Mouse (Mus musculus) forebrain, postnatal 0 days (tissue): ENCODE data around the gene Mfsd5. TPM values are rescaled to one million over a fixed set of nuclear protein-coding genes. Genes with fewer than 3 reads are reported as not detected.

Source experiments
- ATAC-seq: fragments of 200-750 bp; cut with Nextera tagmentation; 2 replicates; pipeline ENCODE4 v1.8.0; 2017; ENCODE audit warnings: mild to moderate bottlenecking, moderate library complexity
- DNase-seq: peaks from one replicate; pipeline ENCODE4 v3.0.0-alpha.2; 2015
- H3K27ac ChIP-seq: fragments of 300-500 bp; sonication (generic); 2 replicates; pipeline ENCODE4 v1.5.1; 2014; ENCODE audit warnings: low read depth, mild to moderate bottlenecking, antibody characterized with exemption, low read length, moderate library complexity, mixed read lengths
- H3K27me3 ChIP-seq: fragments of 300-500 bp; sonication (generic); 2 replicates; pipeline ENCODE4 v1.6.1; 2014; ENCODE audit warnings: mild to moderate bottlenecking, low read length, mixed read lengths; ENCODE audit not compliant: insufficient read depth
- H3K36me3 ChIP-seq: fragments of 300-500 bp; sonication (generic); 2 replicates; pipeline ENCODE4 v1.6.1; 2014; ENCODE audit warnings: mild to moderate bottlenecking, moderate library complexity; ENCODE audit not compliant: insufficient read depth
- H3K4me1 ChIP-seq: fragments of 300-500 bp; sonication (generic); 2 replicates; pipeline ENCODE4 v1.6.1; 2014; ENCODE audit warnings: antibody characterized with exemption; ENCODE audit not compliant: insufficient read depth
- H3K4me2 ChIP-seq: fragments of 300-500 bp; sonication (generic); 2 replicates; pipeline ENCODE4 v1.6.1; 2014; ENCODE audit warnings: low read depth, mild to moderate bottlenecking, moderate library complexity
- H3K4me3 ChIP-seq: fragments of 300-500 bp; sonication (generic); 2 replicates; pipeline ENCODE4 v1.5.1; 2014; ENCODE audit warnings: low read depth, low read length, mixed read lengths
- H3K9ac ChIP-seq: fragments of 300-500 bp; sonication (generic); 2 replicates; pipeline ENCODE4 v1.6.1; 2014; ENCODE audit warnings: mild to moderate bottlenecking
- H3K9me3 ChIP-seq: fragments of 300-500 bp; sonication (generic); 2 replicates; pipeline ENCODE4 v1.6.1; 2016; ENCODE audit warnings: low read length
- CTCF ChIP-seq: sonication (generic); IDR thresholded peaks from 2 replicates; pipeline ENCODE4 v1.5.1; 2016; ENCODE audit warnings: antibody characterized with exemption, control low read depth, low read depth
- WGBS: fragments of 180-500 bp; shearing (Covaris S2); extraction: QIAGEN DNeasy Blood & Tissue Kit; methylation state at CpG from one replicate; pipeline ENCODE4 v1.1.7; 2014; 5-methylcytosine and 5-hydroxymethylcytosine counted together
- polyA plus RNA-seq: library from polyadenylated mRNA; unstranded; fragments of >200 nt; fragmentation: Nextera tagmentation; extraction: Ambion mirVana; gene quantifications from 2 replicates; pipeline ENCODE4 v1.2.1, GENCODE M21; 2015
- total RNA-seq: library from RNA; depleted of rRNA; stranded (reverse); fragments of >200 nt; gene quantifications from 2 replicates; pipeline ENCODE4 v1.2.3, GENCODE M21; 2014

The Mfsd5 gene
- total and polyA plus RNA-seq, 2 experiments from 2014 or later: 39.3 to 63.7 TPM

GRCm38 (mm10) chr15:102244306-102245191 is 34.7 kb upstream of the Mfsd5 start:
- no peak for DNase-seq
- H3K36me3 ChIP-seq: peaks cover 3% of the 10 kb centered on the region; the same call in 1 of the 2 replicates
- peak overlapping the region; percentile 99 for H3K4me2 ChIP-seq
- no peak for ATAC-seq
- H3K27me3 ChIP-seq: no peaks in the 10 kb centered on the region
- 0 out of 2 replicates have a peak overlapping the region, but pooled peaks have one; percentile 26 for H3K9ac ChIP-seq
- no peak overlapping the region for H3K27ac ChIP-seq
- no peak for TF ChIP-seq CTCF
- WGBS: 9% methylated on average over 19 of the region's 19 CpGs
- peak overlapping the region; percentile 66 for H3K4me3 ChIP-seq
- H3K4me1 ChIP-seq: peaks cover 19% of the 10 kb centered on the region
- H3K9me3 ChIP-seq: no peaks in the 10 kb centered on the region

DNA sequence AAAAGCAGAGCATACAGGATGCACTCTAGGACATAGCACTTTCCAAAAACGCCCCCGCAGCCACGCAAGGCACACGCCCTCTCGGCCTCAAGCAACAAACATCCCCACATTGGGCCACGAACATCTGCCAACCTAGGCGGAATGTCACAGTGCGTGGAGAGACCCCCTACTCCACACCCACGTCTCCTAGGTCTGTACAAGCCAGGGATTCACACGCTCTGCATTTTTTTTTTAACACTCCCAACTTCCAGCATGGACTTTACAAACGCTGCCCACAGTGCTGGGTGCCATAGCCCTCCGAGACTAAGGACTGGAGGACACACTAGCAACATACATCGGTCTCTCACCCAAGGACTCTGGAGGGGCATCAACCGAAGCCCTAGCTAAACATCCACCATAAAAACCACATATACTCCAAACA is 33.8 kb upstream of the Mfsd5 start:
- no peak for ATAC-seq

DNA sequence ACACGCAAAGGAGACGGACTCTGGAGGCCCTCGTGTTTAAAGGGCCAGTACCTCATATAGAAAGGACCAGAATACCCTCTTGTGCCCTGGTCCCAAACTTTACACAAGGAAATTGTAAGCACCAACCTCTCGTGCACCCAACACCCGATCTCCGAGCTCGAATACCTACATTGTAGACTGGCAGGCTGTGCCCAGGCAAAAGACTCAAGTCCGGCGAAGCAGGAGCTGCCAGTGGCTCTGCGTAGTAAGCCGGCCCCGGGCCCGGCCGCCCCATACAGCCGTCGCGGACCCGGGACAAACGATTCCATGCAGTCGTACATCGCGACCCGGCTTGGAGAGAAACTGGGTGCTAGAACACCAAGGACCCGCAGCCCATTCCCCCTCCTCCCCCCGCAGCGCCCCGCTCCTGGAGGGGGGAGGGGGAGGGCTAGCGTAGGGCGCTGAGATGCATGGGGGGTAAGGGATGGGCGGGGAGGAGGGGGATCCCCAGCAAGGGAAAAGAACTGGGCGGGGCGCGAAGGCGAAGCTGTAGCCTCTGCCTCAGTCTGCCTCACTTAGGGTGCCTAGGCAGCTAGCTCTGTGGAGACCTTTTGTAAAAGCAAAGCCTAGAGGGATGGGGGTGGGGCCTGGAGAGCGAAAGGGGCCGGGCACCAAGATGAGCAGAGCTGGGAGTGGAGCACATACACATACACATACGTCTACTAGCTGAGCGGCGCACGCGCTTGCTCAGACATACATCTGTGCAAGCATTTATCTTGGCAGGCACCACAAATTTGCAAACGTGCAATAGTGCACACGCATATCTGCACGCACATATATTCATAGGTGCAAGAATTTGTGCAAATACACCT is 33.1 kb upstream of the Mfsd5 start:
- DNase-seq (peak; percentile 91), ATAC-seq (peak; percentile 93)
- no peaks in the 10 kb centered on the region for H3K36me3 ChIP-seq
- no peaks in the 10 kb centered on the region for H3K27me3 ChIP-seq
- no peaks in the 10 kb centered on the region for H3K9me3 ChIP-seq
- H3K4me3 ChIP-seq: peak overlapping the region; percentile 66
- peak overlapping the region; percentile 85 for H3K27ac ChIP-seq
- TF ChIP-seq CTCF: no peak
- peak overlapping the region; percentile 66 for H3K9ac ChIP-seq
- H3K4me2 ChIP-seq: peak overlapping the region; percentile 99
- 1% methylated on average over 41 of the region's 44 CpGs for WGBS
- peaks cover 19% of the 10 kb centered on the region for H3K4me1 ChIP-seq

More for the DNA sequence above, 33.8 kb upstream of the Mfsd5 start:
- 11% methylated on average over 14 of the region's 14 CpGs for WGBS
- Histone ChIP-seq H3K4me2 (peak overlapping the region; percentile 99), H3K4me3 (peak overlapping the region; percentile 66), H3K4me1 (peaks cover 19% of the 10 kb centered on the region), H3K36me3 (no peaks in the 10 kb centered on the region), H3K27me3 (no peaks in the 10 kb centered on the region), H3K9me3 (no peaks in the 10 kb centered on the region), H3K27ac (0 out of 2 replicates have a peak overlapping the region, but pooled peaks have one; percentile 85), H3K9ac (peak overlapping the region; percentile 66; the same call in 1 of the 2 replicates)
- TF ChIP-seq CTCF: no peak
- no peak for DNase-seq

- Histone ChIP-seq H3K4me2 (peak overlapping the region; percentile 99), H3K9me3 (no peaks in the 10 kb centered on the region), H3K27ac (peak overlapping the region; percentile 85), H3K9ac (peak overlapping the region; percentile 66), H3K4me3 (peak overlapping the region; percentile 66), H3K36me3 (no peaks in the 10 kb centered on the region), H3K4me1 (peaks cover 19% of the 10 kb centered on the region), H3K27me3 (no peaks in the 10 kb centered on the region)
- under 1% methylated on average over 32 of the region's 35 CpGs for WGBS
- TF ChIP-seq CTCF: no peak
- peak; percentile 94 for DNase-seq
- ATAC-seq: peak; percentile 87
Observed at GRCm38 (mm10) chr15:102246866-102247251, 32.4 kb upstream of the Mfsd5 start.

DNA sequence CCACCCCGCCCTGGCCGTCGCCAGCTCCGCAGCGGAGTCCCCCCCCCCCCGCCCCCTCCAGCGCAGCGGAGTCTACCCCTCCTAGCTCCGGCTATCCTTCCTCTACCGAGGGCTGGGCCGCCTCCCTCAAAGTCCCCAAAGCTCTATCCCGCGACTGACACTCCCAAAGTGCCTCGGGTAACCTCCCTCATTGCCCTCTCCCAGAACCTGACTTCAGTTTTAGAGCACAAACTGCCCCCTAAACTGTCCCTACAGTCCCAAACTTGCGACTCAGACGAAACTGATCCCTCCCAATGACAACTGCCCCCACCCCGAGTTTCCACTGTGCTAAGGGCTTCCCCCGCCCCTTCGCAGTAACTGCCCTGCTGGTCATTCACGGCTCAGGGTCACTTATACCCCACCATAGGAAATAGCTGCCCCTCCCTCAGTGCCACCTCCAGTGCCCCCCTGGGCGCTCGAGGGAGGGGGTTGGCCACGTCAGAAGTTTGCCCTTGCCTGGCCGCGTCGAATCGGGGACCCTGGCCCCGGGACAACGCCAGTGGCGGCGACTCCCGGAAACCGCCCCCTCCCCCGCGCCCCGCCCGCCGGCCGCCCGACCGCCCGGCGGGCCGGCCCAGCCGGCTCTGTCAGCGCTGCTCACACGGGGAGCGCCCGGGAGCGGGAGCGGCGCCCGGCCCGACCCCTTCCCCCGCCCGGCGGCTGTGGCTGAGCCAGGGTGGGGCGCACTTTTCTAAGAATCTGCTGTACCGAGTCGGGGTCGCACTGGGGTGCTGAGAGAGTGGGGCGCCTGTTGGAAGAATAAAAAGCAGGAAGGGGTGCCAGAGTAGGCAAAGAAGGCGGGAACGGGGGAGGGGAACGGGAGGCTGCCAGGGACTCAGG is 31.8 kb upstream of the Mfsd5 start:
- ATAC-seq (peak; percentile 17; the same call in 1 of the 2 replicates), DNase-seq (peak; percentile 28)
- H3K9me3 ChIP-seq: no peaks in the 10 kb centered on the region
- no peaks in the 10 kb centered on the region for H3K27me3 ChIP-seq
- H3K4me1 ChIP-seq: peaks cover 19% of the 10 kb centered on the region
- TF ChIP-seq CTCF: no peak
- 6% methylated on average over 63 of the region's 65 CpGs for WGBS
- peak overlapping the region; percentile 99 for H3K4me2 ChIP-seq
- no peaks in the 10 kb centered on the region for H3K36me3 ChIP-seq
- H3K27ac ChIP-seq: peak overlapping the region; percentile 85
- peak overlapping the region; percentile 66 for H3K4me3 ChIP-seq
- peak overlapping the region; percentile 66 for H3K9ac ChIP-seq

DNA sequence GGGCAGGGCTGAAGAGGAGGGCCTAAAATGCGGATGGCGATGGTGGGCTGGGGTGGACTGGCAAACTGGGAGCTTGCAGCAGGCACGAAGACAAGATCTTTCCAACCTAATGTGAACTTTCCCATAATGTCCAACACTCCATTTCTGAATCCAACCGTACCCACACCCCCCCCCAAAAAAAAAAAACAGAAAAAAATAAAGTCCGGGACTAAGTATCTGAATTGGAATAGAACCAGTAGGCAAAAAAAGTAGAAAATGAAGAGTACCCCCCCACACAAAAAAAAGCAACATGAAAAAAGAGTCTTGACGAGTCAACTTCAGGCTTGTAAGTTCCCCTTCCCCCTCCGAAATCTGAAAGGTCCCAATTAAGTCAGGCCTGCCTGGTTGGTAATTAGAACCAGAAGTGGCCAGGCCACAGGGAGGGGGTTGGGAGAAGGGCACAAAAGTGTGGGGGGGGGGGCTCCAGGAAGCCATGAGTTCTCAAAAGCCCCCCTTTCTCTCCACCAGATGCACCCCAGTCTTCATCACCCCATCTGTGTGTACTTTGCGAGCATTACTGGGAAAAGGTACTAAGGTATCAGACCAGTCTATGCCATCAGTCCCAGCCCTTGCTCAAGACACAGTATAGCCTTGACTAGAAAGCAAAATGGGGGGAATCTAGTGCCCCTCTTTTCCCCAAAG is 31.0 kb upstream of the Mfsd5 start:
- H3K9me3 ChIP-seq: no peaks in the 10 kb centered on the region
- no peak for ATAC-seq
- peak overlapping the region; percentile 66 for H3K4me3 ChIP-seq
- H3K4me1 ChIP-seq: peaks cover 15% of the 10 kb centered on the region
- no peak for DNase-seq
- H3K27me3 ChIP-seq: no peaks in the 10 kb centered on the region
- TF ChIP-seq CTCF: no peak
- no peak overlapping the region for H3K9ac ChIP-seq
- peak overlapping the region; percentile 99 for H3K4me2 ChIP-seq
- WGBS: 12% methylated on average over 8 of the region's 8 CpGs
- H3K27ac ChIP-seq: peak overlapping the region; percentile 59
- H3K36me3 ChIP-seq: no peaks in the 10 kb centered on the region
